Mouse (Mus musculus) limb, embryonic 14.5 days (tissue): Measurements from ENCODE around the gene Wipi2. TPM values are rescaled to one million over a fixed set of nuclear protein-coding genes. Genes with fewer than 3 reads are reported as not detected.

Experiments
- ATAC-seq: fragments of 200-750 bp; cut with Nextera tagmentation; 2 replicates; pipeline ENCODE4 v1.8.0; 2017; ENCODE audit warnings: low read depth, moderate number of reproducible peaks, moderate TSS enrichment; ENCODE audit not compliant: low FRiP score
- DNase-seq: peaks from one replicate; pipeline ENCODE4 v3.0.0-alpha.2; 2015; ENCODE audit warnings: low spot score
- H3K27ac ChIP-seq: fragments of 300-500 bp; sonication (generic); replicated peaks from 2 replicates; pipeline ENCODE4 v1.5.1; 2014; ENCODE audit warnings: low read depth, mild to moderate bottlenecking, low read length, moderate library complexity, mixed read lengths
- H3K27me3 ChIP-seq: fragments of 300-500 bp; sonication (generic); 2 replicates; pipeline ENCODE4 v1.6.1; 2014; ENCODE audit warnings: low read length, mixed read lengths; ENCODE audit not compliant: control insufficient read depth, insufficient read depth
- H3K36me3 ChIP-seq: fragments of 300-500 bp; sonication (generic); 2 replicates; pipeline ENCODE4 v1.6.1; 2014; ENCODE audit warnings: mild to moderate bottlenecking, low read length, moderate library complexity, mixed read lengths; ENCODE audit not compliant: control insufficient read depth, insufficient read depth
- H3K4me1 ChIP-seq: fragments of 300-500 bp; sonication (generic); 2 replicates; pipeline ENCODE4 v1.6.1; 2014; ENCODE audit warnings: antibody characterized with exemption, low read length, mixed read lengths; ENCODE audit not compliant: control insufficient read depth, insufficient read depth
- H3K4me2 ChIP-seq: fragments of 300-500 bp; sonication (generic); replicated peaks from 2 replicates; pipeline ENCODE4 v1.6.1; 2014; ENCODE audit warnings: low read depth, mild to moderate bottlenecking, low read length, moderate library complexity; ENCODE audit not compliant: severe bottlenecking
- H3K4me3 ChIP-seq: fragments of 300-500 bp; sonication (generic); replicated peaks from 2 replicates; pipeline ENCODE4 v1.5.1; 2014; ENCODE audit warnings: low read length
- H3K9ac ChIP-seq: fragments of 300-500 bp; sonication (generic); 2 replicates; pipeline ENCODE4 v1.6.1; 2014; ENCODE audit warnings: mild to moderate bottlenecking, low read depth, low read length, moderate library complexity; ENCODE audit not compliant: severe bottlenecking
- H3K9me3 ChIP-seq: fragments of 300-500 bp; sonication (generic); 2 replicates; pipeline ENCODE4 v1.6.1; 2016; ENCODE audit warnings: low read length; ENCODE audit not compliant: control insufficient read depth
- POLR2A ChIP-seq: fragments of 200-500 bp; IDR thresholded peaks from 2 replicates; pipeline ENCODE4 v1.8.0; 2012; ENCODE audit warnings: inconsistent platforms, mild to moderate bottlenecking, moderate library complexity, borderline replicate concordance; ENCODE audit not compliant: insufficient read depth, insufficient read length; ENCODE audit errors: extremely low read depth
- WGBS: fragments of 180-500 bp; shearing (Covaris S2); extraction: QIAGEN DNeasy Blood & Tissue Kit; methylation state at CpG from one replicate; pipeline ENCODE4 v1.1.7; 2014; 5-methylcytosine and 5-hydroxymethylcytosine counted together
- polyA plus RNA-seq, 2 experiments: library from polyadenylated mRNA; depleted of rRNA in 1 of 2; stranded (reverse) in 1 of 2; unstranded in 1 of 2; fragments of >200 nt; fragmentation: Nextera tagmentation in 1 of 2; extraction: Ambion mirVana in 1 of 2; gene quantifications; 2 replicates each; pipeline versions ENCODE4 v1.2.1 to v1.2.3; 2012 to 2014

Wipi2 gene
- polyA plus RNA-seq, 2 experiments, result 37.4 to 50.4 TPM

GRCm38 (mm10) chr5:142595698-142596097 is 31.8 kb upstream of the Wipi2 start:
- no peaks in the 10 kb centered on the region for H3K36me3 ChIP-seq
- H3K4me3 ChIP-seq, result no peak overlapping the region
- DNase-seq (no peak), ATAC-seq (no peak)
- H3K9me3 ChIP-seq, result no peaks in the 10 kb centered on the region
- TF ChIP-seq POLR2A, result no peak
- no peaks in the 10 kb centered on the region for H3K27me3 ChIP-seq
- 54% methylated on average over 3 of the region's 3 CpGs for WGBS
- H3K27ac ChIP-seq, result no peak overlapping the region
- no peaks in the 10 kb centered on the region for H3K4me1 ChIP-seq
- no peak overlapping the region for H3K9ac ChIP-seq
- H3K4me2 ChIP-seq, result no peak overlapping the region

GRCm38 (mm10) chr5:142596723-142597122 is 30.8 kb upstream of the Wipi2 start:
- H3K4me2 ChIP-seq, result no peak overlapping the region
- ATAC-seq (no peak), DNase-seq (no peak)
- TF ChIP-seq POLR2A, result no peak
- H3K36me3 ChIP-seq, result no peaks in the 10 kb centered on the region
- H3K9me3 ChIP-seq, result no peaks in the 10 kb centered on the region
- WGBS, result 85% methylated on average over 6 of the region's 6 CpGs
- H3K4me3 ChIP-seq, result no peak overlapping the region
- no peaks in the 10 kb centered on the region for H3K4me1 ChIP-seq
- H3K27me3 ChIP-seq, result no peaks in the 10 kb centered on the region
- H3K27ac ChIP-seq, result no peak overlapping the region
- H3K9ac ChIP-seq, result no peak overlapping the region

- WGBS, result 77% methylated on average over 6 of the region's 6 CpGs
- ATAC-seq (no peak), DNase-seq (no peak)
- no peak overlapping the region for H3K9ac ChIP-seq
- H3K36me3 ChIP-seq, result no peaks in the 10 kb centered on the region
- TF ChIP-seq POLR2A, result no peak
- H3K4me2 ChIP-seq, result no peak overlapping the region
- no peaks in the 10 kb centered on the region for H3K9me3 ChIP-seq
- H3K4me3 ChIP-seq, result no peak overlapping the region
- no peaks in the 10 kb centered on the region for H3K27me3 ChIP-seq
- H3K4me1 ChIP-seq, result no peaks in the 10 kb centered on the region
- no peak overlapping the region for H3K27ac ChIP-seq
Observed at GRCm38 (mm10) chr5:142597648-142598390, 29.7 kb upstream of the Wipi2 start.

GRCm38 (mm10) chr5:142604379-142604778 is 23.1 kb upstream of the Wipi2 start:
- no peak for ATAC-seq
- Histone ChIP-seq H3K4me3 (no peak overlapping the region), H3K27ac (no peak overlapping the region), H3K27me3 (peaks cover 12% of the 10 kb centered on the region; the same call in 1 of the 2 replicates), H3K4me1 (no peaks in the 10 kb centered on the region), H3K36me3 (no peaks in the 10 kb centered on the region), H3K4me2 (no peak overlapping the region), H3K9ac (no peak overlapping the region), H3K9me3 (no peaks in the 10 kb centered on the region)
- DNase-seq, result no peak
- 67% methylated on average over 7 of the region's 7 CpGs for WGBS
- TF ChIP-seq POLR2A, result no peak

GRCm38 (mm10) chr5:142605288-142605687 is 22.2 kb upstream of the Wipi2 start:
- Histone ChIP-seq H3K9ac (no peak overlapping the region), H3K27ac (no peak overlapping the region), H3K36me3 (no peaks in the 10 kb centered on the region), H3K4me3 (no peak overlapping the region), H3K9me3 (no peaks in the 10 kb centered on the region), H3K4me1 (no peaks in the 10 kb centered on the region), H3K27me3 (peaks cover 12% of the 10 kb centered on the region; the same call in 1 of the 2 replicates), H3K4me2 (no peak overlapping the region)
- no peak for TF ChIP-seq POLR2A
- ATAC-seq (no peak), DNase-seq (no peak)
- WGBS, result 91% methylated on average over 12 of the region's 12 CpGs
